Mouse (Mus musculus): ENCODE data around the gene Poll. TPM values are rescaled to one million over a fixed set of nuclear protein-coding genes. Genes with fewer than 3 reads are reported as not detected.

Gene Poll
- 13.6 and 13.9 TPM in 2 replicates for polyA plus RNA-seq (2014; fragmentation: Nextera tagmentation; extraction: Ambion mirVana)

DNA sequence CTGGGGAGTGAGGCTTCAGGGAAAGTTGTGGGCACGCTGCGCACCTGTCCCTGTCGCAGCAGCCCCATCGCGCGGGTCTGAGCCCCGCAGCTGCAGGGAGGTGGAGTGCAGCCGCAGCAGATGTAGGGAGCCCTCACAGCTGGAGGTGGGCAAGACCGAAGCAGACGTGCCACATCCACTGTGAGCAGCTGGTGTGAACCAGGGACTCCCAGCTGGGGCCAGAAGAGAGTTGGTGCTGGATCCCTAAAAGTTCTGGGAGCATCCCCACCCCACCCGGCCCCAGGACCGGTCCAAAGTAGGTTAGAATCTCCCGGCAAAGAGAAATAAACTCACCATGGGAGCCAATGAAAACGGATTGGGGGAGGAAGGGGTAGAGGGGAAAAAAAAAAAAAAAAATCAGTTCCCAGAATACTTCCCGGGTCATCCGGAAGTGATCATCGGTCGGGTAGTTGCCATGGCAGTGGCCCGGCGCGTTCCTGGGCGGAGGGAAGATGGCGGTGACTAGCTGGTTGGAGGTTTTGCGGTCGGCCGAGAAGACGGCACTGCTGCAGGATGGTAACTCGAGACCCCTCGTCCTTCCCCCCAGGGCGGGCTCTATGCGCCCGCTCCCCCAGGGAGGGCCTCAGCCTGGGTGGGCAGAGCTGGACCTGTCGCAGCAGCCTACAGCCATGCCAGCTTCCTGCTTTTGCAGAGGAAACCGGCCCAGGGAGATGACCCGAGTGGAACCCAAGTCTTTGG lies at the start of gene Poll, which contains the start of gene Gm17018:
Gene Poll (minus strand): TSS at position 379 of the 738 bp plus-strand sequence.
Gene Gm17018 (plus strand): TSS at position 463 of the 738 bp plus-strand sequence.
- peak within 1 kb of the TSS; percentile 89 for H3K9ac ChIP-seq (ENCODE audit: low read depth, low read length)
- H3K27me3 ChIP-seq (ENCODE audit: control insufficient read depth, insufficient read depth, low read length): no peaks in the 10 kb centered on the region
- peak within 1 kb of the TSS; percentile 50; the same call in 1 of the 2 replicates for H3K27ac ChIP-seq (ENCODE audit: low read depth, low read length)
- no peaks in the 10 kb centered on the region for H3K9me3 ChIP-seq (replicated peaks; ENCODE audit: control insufficient read depth, low read length)
- WGBS (ENCODE audit: insufficient replicate concordance): 0% methylated on average over 35 of the region's 35 CpGs
- peaks cover under 1% of the 10 kb centered on the region; the same call in 1 of the 2 replicates for H3K36me3 ChIP-seq (ENCODE audit: control insufficient read depth, insufficient read depth, low read length)
- peaks cover 4% of the 10 kb centered on the region; the same call in 1 of the 2 replicates for H3K4me1 ChIP-seq (ENCODE audit: control insufficient read depth, insufficient read depth, low read length)
- ATAC-seq (replicated peaks; ENCODE audit: insufficient number of reproducible peaks, low FRiP score, low TSS enrichment): peak; percentile 77
- peak within 1 kb of the TSS; percentile 97 for H3K4me2 ChIP-seq
- peak within 1 kb of the TSS; percentile 83 for H3K4me3 ChIP-seq (ENCODE audit: low read depth, low read length)

DNA sequence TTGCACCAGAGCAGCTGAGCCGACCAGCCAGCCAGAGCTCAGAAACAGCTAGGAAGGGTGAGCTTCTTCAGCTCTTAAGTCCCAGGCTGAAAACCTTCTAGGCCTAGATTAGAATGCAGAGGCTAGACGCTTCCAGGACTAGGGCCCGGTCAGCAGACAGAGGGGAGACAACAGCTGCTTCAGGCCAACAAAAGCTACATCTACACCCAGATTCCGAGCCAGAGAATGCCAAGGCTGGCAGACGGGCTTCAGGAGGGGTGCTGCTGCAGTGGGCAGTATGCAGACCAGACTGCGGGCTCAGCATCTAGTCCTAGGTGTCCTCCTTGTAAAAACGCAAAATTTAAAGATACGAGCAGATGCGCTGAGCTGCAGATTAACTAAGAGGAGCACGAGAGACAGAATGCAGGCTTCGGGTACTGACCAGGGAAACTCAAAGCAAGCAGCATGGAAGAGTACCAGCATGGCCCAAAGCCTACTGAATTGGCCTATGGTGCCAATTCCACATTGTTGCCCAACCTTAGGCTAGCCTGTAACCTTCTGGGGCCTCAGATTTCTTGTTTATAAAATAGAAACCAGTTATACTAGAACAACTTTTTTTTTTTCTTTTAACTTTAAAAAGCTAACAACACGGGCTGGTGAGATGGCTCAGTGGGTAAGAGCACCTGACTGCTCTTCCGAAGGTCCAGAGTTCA lies 48.5 kb upstream of the Poll start:
- no peaks in the 10 kb centered on the region for H3K27me3 ChIP-seq (ENCODE audit: control insufficient read depth, insufficient read depth, low read length)
- 82% methylated on average over 13 of the region's 13 CpGs for WGBS (ENCODE audit: insufficient replicate concordance)
- no peaks in the 10 kb centered on the region for H3K9me3 ChIP-seq (replicated peaks; ENCODE audit: control insufficient read depth, low read length)
- H3K4me3 ChIP-seq (ENCODE audit: low read depth, low read length): no peak overlapping the region
- H3K4me1 ChIP-seq (ENCODE audit: control insufficient read depth, insufficient read depth, low read length): peaks cover 11% of the 10 kb centered on the region
- H3K4me2 ChIP-seq: no peak overlapping the region
- no peak overlapping the region for H3K27ac ChIP-seq (ENCODE audit: low read depth, low read length)
- no peak for ATAC-seq (replicated peaks; ENCODE audit: insufficient number of reproducible peaks, low FRiP score, low TSS enrichment)
- no peak overlapping the region for H3K9ac ChIP-seq (ENCODE audit: low read depth, low read length)
- no peaks in the 10 kb centered on the region for H3K36me3 ChIP-seq (ENCODE audit: control insufficient read depth, insufficient read depth, low read length)

DNA sequence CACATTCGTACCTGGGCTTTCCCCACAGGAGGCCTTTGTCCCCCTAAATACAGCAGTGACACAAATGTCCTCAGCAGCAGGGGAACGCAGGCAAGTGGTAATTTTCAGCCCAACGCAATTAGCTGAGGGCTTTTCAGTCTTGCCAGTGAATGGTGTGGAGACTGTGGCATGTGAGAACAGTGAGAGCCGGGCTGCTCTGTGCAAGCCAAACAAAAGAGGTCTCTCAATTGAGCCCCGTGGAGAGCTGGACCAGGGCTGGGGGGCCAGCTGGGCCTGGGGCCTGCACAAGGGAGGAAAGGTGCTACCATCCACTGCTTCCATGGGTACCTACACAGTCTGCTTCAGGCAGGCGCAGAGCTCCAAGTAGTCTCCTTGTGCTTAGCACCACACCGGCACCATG lies 47.1 kb upstream of the Poll start:
- Histone ChIP-seq H3K27me3 (ENCODE audit: control insufficient read depth, insufficient read depth, low read length) (no peaks in the 10 kb centered on the region), H3K4me1 (ENCODE audit: control insufficient read depth, insufficient read depth, low read length) (peaks cover 11% of the 10 kb centered on the region), H3K9me3 (replicated peaks; ENCODE audit: control insufficient read depth, low read length) (no peaks in the 10 kb centered on the region), H3K27ac (ENCODE audit: low read depth, low read length) (no peak overlapping the region), H3K4me3 (ENCODE audit: low read depth, low read length) (no peak overlapping the region), H3K36me3 (ENCODE audit: control insufficient read depth, insufficient read depth, low read length) (no peaks in the 10 kb centered on the region), H3K4me2 (no peak overlapping the region), H3K9ac (ENCODE audit: low read depth, low read length) (no peak overlapping the region)
- ATAC-seq (replicated peaks; ENCODE audit: insufficient number of reproducible peaks, low FRiP score, low TSS enrichment): no peak
- 50% methylated on average over 7 of the region's 7 CpGs for WGBS (ENCODE audit: insufficient replicate concordance)

DNA sequence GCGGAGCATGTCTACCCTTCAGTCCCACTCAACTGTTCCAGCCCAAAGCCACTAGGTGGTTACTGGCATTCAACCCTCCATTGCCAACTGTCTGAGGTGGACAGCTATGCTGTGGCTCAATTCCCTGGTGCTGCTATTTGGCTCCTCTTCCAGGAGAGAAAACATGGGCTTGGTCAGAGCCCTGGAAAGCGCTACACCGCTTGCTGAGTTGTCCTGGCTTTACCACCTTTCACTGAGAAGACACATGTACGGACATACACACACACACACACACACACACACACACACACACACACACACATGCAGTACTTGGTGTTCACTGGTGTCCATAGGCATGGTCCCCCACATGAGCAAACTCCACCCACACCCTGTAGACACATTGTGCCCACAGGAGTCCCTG lies 46.4 kb upstream of the Poll start:
- no peak overlapping the region for H3K4me2 ChIP-seq
- no peak overlapping the region for H3K4me3 ChIP-seq (ENCODE audit: low read depth, low read length)
- H3K9me3 ChIP-seq (replicated peaks; ENCODE audit: control insufficient read depth, low read length): no peaks in the 10 kb centered on the region
- ATAC-seq (replicated peaks; ENCODE audit: insufficient number of reproducible peaks, low FRiP score, low TSS enrichment): no peak
- no peaks in the 10 kb centered on the region for H3K27me3 ChIP-seq (ENCODE audit: control insufficient read depth, insufficient read depth, low read length)
- H3K4me1 ChIP-seq (ENCODE audit: control insufficient read depth, insufficient read depth, low read length): peaks cover 11% of the 10 kb centered on the region
- no peak overlapping the region for H3K9ac ChIP-seq (ENCODE audit: low read depth, low read length)
- 92% methylated on average over 4 of the region's 4 CpGs for WGBS (ENCODE audit: insufficient replicate concordance)
- H3K27ac ChIP-seq (ENCODE audit: low read depth, low read length): no peak overlapping the region
- no peaks in the 10 kb centered on the region for H3K36me3 ChIP-seq (ENCODE audit: control insufficient read depth, insufficient read depth, low read length)

DNA sequence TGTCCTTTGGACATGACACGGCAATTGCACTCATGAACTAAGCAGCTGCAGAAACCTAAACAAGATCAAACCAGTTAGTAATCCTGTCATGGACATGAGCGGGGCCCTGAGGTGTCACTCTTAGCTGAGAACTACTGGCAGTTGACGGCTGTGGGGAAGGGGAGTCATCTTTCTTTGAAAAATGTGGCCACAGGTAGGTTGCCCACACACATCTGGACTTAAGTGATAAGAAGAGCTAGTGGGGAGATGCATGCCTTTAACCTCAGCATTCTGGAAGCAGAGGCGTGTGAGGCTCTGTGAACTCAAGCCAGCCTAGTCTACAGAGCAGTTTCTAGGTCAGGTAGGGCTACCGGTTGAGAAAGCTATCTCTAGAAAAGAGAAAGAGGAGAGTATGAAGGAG lies 42.3 kb upstream of the Poll start:
- Histone ChIP-seq H3K4me1 (ENCODE audit: control insufficient read depth, insufficient read depth, low read length) (peaks cover 8% of the 10 kb centered on the region; the same call in 1 of the 2 replicates), H3K9me3 (replicated peaks; ENCODE audit: control insufficient read depth, low read length) (no peaks in the 10 kb centered on the region), H3K36me3 (ENCODE audit: control insufficient read depth, insufficient read depth, low read length) (0 out of 2 replicates have a peak, but pooled peaks cover 3% of the 10 kb centered on the region), H3K27me3 (ENCODE audit: control insufficient read depth, insufficient read depth, low read length) (no peaks in the 10 kb centered on the region), H3K4me3 (ENCODE audit: low read depth, low read length) (no peak overlapping the region), H3K9ac (ENCODE audit: low read depth, low read length) (no peak overlapping the region), H3K4me2 (no peak overlapping the region), H3K27ac (ENCODE audit: low read depth, low read length) (no peak overlapping the region)
- WGBS (ENCODE audit: insufficient replicate concordance): 66% methylated on average over 5 of the region's 5 CpGs
- ATAC-seq (replicated peaks; ENCODE audit: insufficient number of reproducible peaks, low FRiP score, low TSS enrichment): no peak

DNA sequence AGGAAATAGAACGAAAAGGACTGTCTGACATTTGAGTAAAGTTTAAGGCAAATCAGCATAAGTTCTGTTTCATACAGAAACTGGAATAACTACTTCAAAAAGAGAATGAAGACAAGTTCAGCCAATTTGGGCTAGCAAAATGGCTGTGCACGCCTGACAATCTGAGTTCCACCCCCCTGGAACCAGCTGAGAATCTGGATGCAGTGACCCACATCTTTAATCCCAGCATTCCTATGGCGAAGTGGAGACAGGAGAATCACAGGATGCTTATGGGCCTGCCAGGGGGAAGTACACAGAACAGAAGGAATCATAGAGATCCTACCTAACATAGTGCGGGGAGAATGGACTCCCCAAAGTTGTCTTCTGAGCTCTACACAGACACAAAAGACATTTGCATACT lies 36.8 kb upstream of the Poll start:
- Histone ChIP-seq H3K4me3 (ENCODE audit: low read depth, low read length) (no peak overlapping the region), H3K4me1 (ENCODE audit: control insufficient read depth, insufficient read depth, low read length) (no peaks in the 10 kb centered on the region), H3K36me3 (ENCODE audit: control insufficient read depth, insufficient read depth, low read length) (0 out of 2 replicates have a peak, but pooled peaks cover 3% of the 10 kb centered on the region), H3K27me3 (ENCODE audit: control insufficient read depth, insufficient read depth, low read length) (no peaks in the 10 kb centered on the region), H3K9ac (ENCODE audit: low read depth, low read length) (no peak overlapping the region), H3K9me3 (replicated peaks; ENCODE audit: control insufficient read depth, low read length) (no peaks in the 10 kb centered on the region), H3K27ac (ENCODE audit: low read depth, low read length) (no peak overlapping the region), H3K4me2 (no peak overlapping the region)
- ATAC-seq (replicated peaks; ENCODE audit: insufficient number of reproducible peaks, low FRiP score, low TSS enrichment): no peak
- WGBS (ENCODE audit: insufficient replicate concordance): 77% methylated on average over 4 of the region's 4 CpGs

DNA sequence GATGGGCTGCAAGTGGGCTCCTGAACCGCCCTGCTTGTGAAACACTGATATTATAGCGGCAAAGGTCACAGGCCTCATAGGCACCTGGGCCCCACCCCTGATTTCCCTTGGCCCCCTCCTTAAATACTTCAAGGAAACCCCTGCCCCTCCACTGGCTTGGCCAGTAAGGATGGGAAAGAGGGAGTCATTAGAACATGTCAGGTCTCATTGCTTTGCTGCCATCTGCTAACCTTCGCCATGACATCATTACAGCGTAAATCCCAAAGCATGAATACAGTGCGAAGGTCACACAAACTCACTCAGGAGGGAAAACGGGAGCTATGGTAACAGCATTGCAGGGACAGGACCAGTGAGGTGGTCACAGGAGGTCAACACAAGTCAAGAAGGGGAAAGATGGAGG lies 36.1 kb upstream of the Poll start:
- Histone ChIP-seq H3K4me3 (ENCODE audit: low read depth, low read length) (no peak overlapping the region), H3K9ac (ENCODE audit: low read depth, low read length) (no peak overlapping the region), H3K9me3 (replicated peaks; ENCODE audit: control insufficient read depth, low read length) (no peaks in the 10 kb centered on the region), H3K4me1 (ENCODE audit: control insufficient read depth, insufficient read depth, low read length) (no peaks in the 10 kb centered on the region), H3K4me2 (no peak overlapping the region), H3K27ac (ENCODE audit: low read depth, low read length) (no peak overlapping the region), H3K36me3 (ENCODE audit: control insufficient read depth, insufficient read depth, low read length) (0 out of 2 replicates have a peak, but pooled peaks cover 3% of the 10 kb centered on the region), H3K27me3 (ENCODE audit: control insufficient read depth, insufficient read depth, low read length) (no peaks in the 10 kb centered on the region)
- 81% methylated on average over 6 of the region's 6 CpGs for WGBS (ENCODE audit: insufficient replicate concordance)
- no peak for ATAC-seq (replicated peaks; ENCODE audit: insufficient number of reproducible peaks, low FRiP score, low TSS enrichment)

DNA sequence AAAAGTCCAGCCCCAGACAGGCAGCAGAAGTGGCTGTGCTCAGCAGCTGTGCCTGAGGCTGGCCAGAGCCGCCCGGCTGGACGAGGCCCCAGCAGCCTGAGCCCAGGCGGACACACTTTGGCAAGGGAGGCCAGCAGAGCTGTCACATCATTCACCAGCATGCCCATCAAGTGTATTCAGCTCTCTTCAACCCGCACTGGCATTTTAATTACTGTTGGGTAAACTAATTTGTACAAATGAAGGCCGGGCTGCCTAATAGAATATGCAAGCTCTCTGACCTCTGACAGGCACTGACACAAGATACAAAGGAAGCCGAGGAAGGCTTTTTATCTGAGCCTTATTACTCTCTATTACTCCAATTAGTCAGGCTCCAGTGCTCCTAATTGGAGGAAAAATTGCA lies 35.7 kb upstream of the Poll start:
- H3K36me3 ChIP-seq (ENCODE audit: control insufficient read depth, insufficient read depth, low read length): 0 out of 2 replicates have a peak, but pooled peaks cover under 1% of the 10 kb centered on the region
- no peak overlapping the region for H3K9ac ChIP-seq (ENCODE audit: low read depth, low read length)
- no peaks in the 10 kb centered on the region for H3K9me3 ChIP-seq (replicated peaks; ENCODE audit: control insufficient read depth, low read length)
- H3K4me1 ChIP-seq (ENCODE audit: control insufficient read depth, insufficient read depth, low read length): no peaks in the 10 kb centered on the region
- H3K4me2 ChIP-seq: no peak overlapping the region
- no peak overlapping the region for H3K27ac ChIP-seq (ENCODE audit: low read depth, low read length)
- no peak overlapping the region for H3K4me3 ChIP-seq (ENCODE audit: low read depth, low read length)
- WGBS (ENCODE audit: insufficient replicate concordance): 64% methylated on average over 7 of the region's 7 CpGs
- ATAC-seq (replicated peaks; ENCODE audit: insufficient number of reproducible peaks, low FRiP score, low TSS enrichment): no peak
- H3K27me3 ChIP-seq (ENCODE audit: control insufficient read depth, insufficient read depth, low read length): no peaks in the 10 kb centered on the region
